Mouse (Mus musculus) bone marrow macrophage, adult 2 months (primary cell): ENCODE data around the gene Lrrc8d.

Experiments used
- CTCF ChIP-seq: IDR thresholded peaks from 2 replicates; pipeline ENCODE4 v1.5.1; 2012; ENCODE audit warnings: low read depth, mild to moderate bottlenecking, low read length, moderate library complexity
- POLR2A ChIP-seq: IDR thresholded peaks from 2 replicates; pipeline ENCODE4 v1.6.1; 2012; ENCODE audit warnings: mild to moderate bottlenecking, low read depth, low read length, borderline replicate concordance

DNA sequence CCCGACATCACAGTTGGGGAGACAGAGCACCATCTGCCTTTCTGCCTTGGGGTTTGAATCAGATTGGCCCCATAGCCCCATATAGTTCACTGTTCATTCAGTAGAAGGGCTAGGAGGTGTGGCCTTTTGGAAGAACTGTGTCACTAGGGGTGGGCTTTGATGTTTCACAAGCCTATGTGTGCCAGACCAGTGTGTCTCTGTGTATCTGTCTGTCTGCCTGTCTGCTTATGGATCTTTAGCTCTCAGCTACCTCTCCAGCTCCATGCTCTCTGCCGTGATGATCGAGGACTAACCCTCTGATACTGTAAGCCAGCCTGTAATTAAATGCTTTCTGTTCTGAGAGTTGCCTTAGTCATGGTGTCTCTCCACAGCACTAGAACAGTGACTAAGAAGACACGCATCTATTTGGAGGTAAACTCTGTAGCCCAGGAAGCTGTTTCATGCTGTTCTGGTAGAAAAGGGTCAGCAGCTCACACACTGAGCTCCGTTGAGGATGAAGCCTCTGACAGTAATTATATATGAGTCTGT, 46.2 kb downstream of the Lrrc8d start:
- TF ChIP-seq CTCF (no peak), POLR2A (no peak)
